Mouse (Mus musculus) bone marrow macrophage, adult 2 months (primary cell): ENCODE results near the gene Havcr2.

ENCODE experiments used
- CTCF ChIP-seq: IDR thresholded peaks from 2 replicates; pipeline ENCODE4 v1.5.1; 2012; ENCODE audit warnings: low read depth, mild to moderate bottlenecking, low read length, moderate library complexity
- POLR2A ChIP-seq: IDR thresholded peaks from 2 replicates; pipeline ENCODE4 v1.6.1; 2012; ENCODE audit warnings: mild to moderate bottlenecking, low read depth, low read length, borderline replicate concordance

DNA sequence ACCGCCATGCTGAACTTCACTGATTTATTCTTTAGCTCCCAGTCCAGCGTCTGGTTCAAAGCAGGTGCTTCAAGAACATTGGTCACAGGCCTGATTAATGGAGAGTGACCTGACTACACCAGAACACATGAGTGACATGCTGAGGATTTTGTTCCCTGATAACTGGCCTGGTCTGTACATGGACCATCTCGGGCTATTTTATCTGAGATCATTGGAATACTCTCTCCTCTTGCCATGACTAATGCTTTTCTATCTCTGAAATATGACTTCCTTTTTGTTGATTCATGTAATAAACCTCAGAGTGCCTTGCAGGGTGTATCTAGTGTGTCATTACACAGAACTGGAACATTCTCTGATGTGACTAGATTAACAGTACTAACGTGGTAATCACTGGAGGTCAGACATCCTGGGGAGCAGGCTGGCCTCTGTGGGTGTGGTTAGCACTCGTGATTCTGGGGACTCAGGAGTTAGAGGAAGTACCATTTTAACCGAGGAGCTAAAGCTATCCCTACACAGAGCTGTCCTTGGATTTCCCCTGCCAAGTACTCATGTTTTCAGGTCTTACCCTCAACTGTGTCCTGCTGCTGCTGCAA is at the start of gene Havcr2:
- no peak for TF ChIP-seq CTCF
- TF ChIP-seq POLR2A = no peak
